Comparison of ENCODE assay signal across 14 mouse cellular contexts in the genomic region with DNA sequence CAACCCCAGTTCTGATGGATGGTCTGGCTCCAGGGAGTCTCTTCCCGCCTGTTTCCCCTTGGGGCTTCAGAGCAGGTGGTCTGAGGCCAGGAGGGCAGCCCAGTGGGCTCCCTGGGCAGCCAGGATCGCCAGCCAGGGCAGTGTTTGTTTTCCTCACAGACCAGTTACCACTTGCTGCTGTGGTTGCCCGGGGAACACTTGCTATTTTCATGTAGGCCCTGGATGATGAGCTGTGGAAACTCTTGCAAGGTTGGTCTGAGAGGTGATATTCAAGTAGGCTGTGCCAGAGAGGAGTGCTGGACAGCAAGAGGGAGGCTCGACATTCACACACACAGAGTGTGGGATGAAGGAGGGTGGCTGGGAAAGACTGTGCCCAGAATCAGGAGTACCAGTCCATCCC. TPM values are rescaled to one million over a fixed set of nuclear protein-coding genes. Genes with fewer than 3 reads are reported as not detected.
"Had no signal": no experiment of that assay in that cellular context is flagged by ENCODE, and none has a peak within 500 bp of the region (broad histone marks: within the 10 kb centered on the region; RNA-seq: fewer than 3 reads in every experiment).

No protein-coding gene starts in this region.

- H3K4me3 ChIP-seq: layer of hippocampus, adult 2 months; limb, embryonic 12.5 days; liver, embryonic 13.5 days; lung, embryonic 15.5 days; midbrain, embryonic 15.5 days; neural tube, embryonic 12.5 days had no signal

- DNase-seq: kidney, postnatal 36 days; liver; liver, embryonic 13.5 days; liver, postnatal 0 days; lung, postnatal 36 days; right cerebral cortex, postnatal 4 days; thymus, postnatal 36 days had no signal

- H3K4me1 ChIP-seq: liver, embryonic 13.5 days; midbrain, embryonic 15.5 days; neural tube, embryonic 12.5 days had no signal

- ATAC-seq: liver, postnatal 0 days; midbrain, embryonic 15.5 days had no signal

- H3K9me3 ChIP-seq: limb, embryonic 12.5 days; liver, embryonic 13.5 days; lung, embryonic 15.5 days; midbrain, embryonic 15.5 days; neural tube, embryonic 12.5 days had no signal

- H3K27ac ChIP-seq: kidney, postnatal 0 days; layer of hippocampus, adult 2 months; limb, embryonic 12.5 days; liver, embryonic 13.5 days; lung, embryonic 15.5 days; midbrain, embryonic 15.5 days; neural tube, embryonic 12.5 days had no signal

- H3K27me3 ChIP-seq: limb, embryonic 12.5 days; lung, embryonic 15.5 days; midbrain, embryonic 15.5 days; neural tube, embryonic 12.5 days had no signal

- H3K9ac ChIP-seq: limb, embryonic 12.5 days; liver, embryonic 13.5 days; liver, postnatal 0 days; lung, embryonic 15.5 days; midbrain, embryonic 15.5 days; neural tube, embryonic 12.5 days had no signal

- H3K36me3 ChIP-seq: liver, embryonic 13.5 days; lung, embryonic 15.5 days; midbrain, embryonic 15.5 days had no signal

- H3K4me2 ChIP-seq: limb, embryonic 12.5 days; liver, embryonic 13.5 days; lung, embryonic 15.5 days; midbrain, embryonic 15.5 days; neural tube, embryonic 12.5 days had no signal

RNA-seq across cellular contexts. Expression of gene Nenf, which starts 16.1 kb away (rescaled TPM):
- total RNA-seq: neutrophil, adult 5-6 weeks had no signal
